Mouse (Mus musculus) ovary, postnatal 14 days (tissue): ENCODE results near the gene Wsb2.
"Not testable (repeated sequence)": the region's sequence is repeated elsewhere in the genome, so short reads cannot be mapped to it uniquely, and the experiment has no call there.

Source experiments
- DNase-seq: peaks from one replicate; pipeline ENCODE4 v3.0.0; 2022; ENCODE audit warnings: low spot score

Wsb2 gene

GRCm38 (mm10) chr5:117388296-117388751 is 31.2 kb downstream of the Wsb2 start:
- DNase-seq = peak; percentile 24

DNA sequence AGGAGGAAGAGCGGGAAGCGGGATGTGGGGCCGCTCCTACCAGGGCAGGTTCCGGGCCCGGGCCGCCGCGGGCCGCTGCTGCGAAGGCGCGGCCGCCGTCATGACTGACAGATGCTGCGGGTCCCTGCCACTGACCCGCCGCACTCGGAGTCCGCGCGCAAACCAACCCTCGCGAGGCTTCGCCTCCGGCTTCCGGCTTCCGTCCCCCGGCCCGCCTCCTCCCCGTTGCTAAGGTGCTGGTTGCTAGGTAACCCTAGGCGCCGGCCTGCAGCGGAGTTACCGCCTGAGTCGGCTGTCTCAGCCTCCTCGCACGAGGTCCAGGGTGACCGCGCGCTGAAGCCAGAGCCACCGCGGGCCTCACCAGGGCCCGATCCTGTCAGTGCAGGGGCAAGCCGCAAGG is 31.8 kb downstream of the Wsb2 start, which contains the start of gene Rfc5:
Gene Rfc5 (minus strand): TSS at position 171 of the 400 bp plus-strand sequence.
- peak; percentile 95 for DNase-seq

DNA sequence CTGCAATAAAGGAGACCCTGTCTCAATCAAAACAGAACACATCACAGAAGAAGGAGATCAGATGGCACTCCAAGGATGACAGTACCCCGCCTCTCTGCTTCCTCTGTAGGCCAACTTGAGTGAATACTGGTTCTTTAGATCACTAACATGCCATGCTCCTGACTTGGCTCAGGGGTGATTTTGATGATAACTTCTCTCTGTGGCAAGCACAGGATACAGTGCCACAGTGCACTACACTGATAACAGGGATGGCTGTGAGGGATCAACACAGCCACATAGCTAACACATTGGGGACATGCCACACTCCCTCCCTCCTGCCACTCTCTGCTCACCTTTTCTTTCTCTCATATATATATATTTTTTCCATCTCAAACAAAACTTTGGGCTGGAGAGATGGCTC is 33.8 kb downstream of the Wsb2 start:
- DNase-seq = no peak

DNA sequence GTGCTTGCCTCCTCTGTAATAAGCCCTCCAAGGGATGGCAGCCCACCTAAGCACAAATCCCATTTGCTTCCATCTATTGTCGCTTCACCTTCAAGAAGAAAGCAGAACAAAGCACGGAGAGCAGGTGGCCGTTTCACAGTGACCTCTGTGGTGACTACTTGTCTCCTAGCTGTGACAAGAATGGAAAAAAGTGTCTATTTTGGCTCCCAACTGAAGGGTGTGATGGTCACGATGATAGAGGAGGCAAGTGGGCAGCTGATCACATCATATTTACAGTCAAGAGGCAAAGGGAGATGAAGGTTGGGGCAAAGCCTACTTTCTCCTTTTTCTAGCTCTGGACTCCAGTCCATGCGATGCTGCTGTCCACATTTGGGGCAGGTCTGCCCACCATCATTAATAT is 38.7 kb downstream of the Wsb2 start:
- DNase-seq = no peak

DNA sequence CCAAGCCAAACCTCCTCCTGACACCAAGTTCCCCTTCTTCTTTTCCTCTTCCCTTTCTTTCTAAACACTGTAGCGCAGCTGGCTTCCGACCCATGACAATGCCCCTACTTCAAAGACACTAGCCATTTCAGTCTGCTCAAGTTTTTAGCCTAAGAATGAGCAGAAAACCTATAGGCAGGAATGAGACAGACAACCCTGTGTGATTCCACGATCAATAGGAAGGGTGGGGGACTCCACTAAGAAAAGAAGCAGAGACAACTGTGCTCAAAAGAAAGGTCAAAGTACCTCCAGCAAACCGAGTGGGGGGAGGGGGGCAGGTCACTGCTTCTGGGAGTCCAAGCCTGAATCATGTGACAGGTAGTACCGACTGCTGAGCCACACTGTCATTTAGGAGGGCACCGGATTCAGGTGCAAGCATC is 39.5 kb downstream of the Wsb2 start:
- no peak for DNase-seq

- DNase-seq = no peak
Observed at GRCm38 (mm10) chr5:117397371-117397770, 40.3 kb downstream of the Wsb2 start.

DNA sequence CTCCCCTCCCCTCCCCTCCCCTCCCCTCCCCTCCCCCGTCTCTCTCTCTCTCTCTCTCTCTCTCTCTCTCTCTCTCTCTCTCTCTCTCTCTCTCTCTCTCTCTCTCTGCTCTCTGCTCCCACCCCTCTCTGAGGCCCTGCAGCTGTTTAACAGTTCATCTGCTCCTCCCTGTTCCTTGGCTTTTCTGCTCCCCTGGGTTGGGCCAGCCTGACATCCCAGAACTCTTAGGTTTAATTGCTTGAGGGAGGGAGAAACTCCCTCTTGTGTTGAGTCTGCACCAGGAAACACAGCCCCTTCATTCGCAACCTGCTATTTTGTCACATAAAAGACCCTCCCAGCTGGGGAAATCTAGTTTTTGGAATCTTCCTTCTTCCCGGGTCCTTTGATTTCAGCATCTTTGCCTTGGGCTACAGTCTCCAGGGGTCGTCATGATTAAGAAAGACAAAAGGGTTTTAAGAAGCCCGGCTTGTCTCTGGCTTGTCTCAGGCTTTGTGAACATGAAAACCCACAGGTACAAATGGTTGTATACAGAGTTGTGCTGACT is 41.0 kb downstream of the Wsb2 start:
- no peak for DNase-seq

GRCm38 (mm10) chr5:117399281-117399680 is 42.2 kb downstream of the Wsb2 start:
- DNase-seq = no peak

GRCm38 (mm10) chr5:117403609-117404008 is 46.5 kb downstream of the Wsb2 start:
- no peak for DNase-seq

- DNase-seq = not testable (repeated sequence)
Observed at GRCm38 (mm10) chr5:117404671-117405070, 47.6 kb downstream of the Wsb2 start.

- no peak for DNase-seq
Observed at GRCm38 (mm10) chr5:117408216-117408615, 51.1 kb downstream of the Wsb2 start.

- no peak for DNase-seq
Observed at GRCm38 (mm10) chr5:117409369-117409768, 52.3 kb downstream of the Wsb2 start.

- peak; percentile 15 for DNase-seq
Observed at GRCm38 (mm10) chr5:117413507-117414501, 56.7 kb downstream of the Wsb2 start, which contains the start of gene Ksr2. Gene Ksr2 (plus strand): TSS chr5:117414000.

GRCm38 (mm10) chr5:117414611-117415010 is 57.5 kb downstream of the Wsb2 start:
- DNase-seq = no peak

- DNase-seq = no peak
Observed at GRCm38 (mm10) chr5:117415011-117415912, 58.2 kb downstream of the Wsb2 start.

DNA sequence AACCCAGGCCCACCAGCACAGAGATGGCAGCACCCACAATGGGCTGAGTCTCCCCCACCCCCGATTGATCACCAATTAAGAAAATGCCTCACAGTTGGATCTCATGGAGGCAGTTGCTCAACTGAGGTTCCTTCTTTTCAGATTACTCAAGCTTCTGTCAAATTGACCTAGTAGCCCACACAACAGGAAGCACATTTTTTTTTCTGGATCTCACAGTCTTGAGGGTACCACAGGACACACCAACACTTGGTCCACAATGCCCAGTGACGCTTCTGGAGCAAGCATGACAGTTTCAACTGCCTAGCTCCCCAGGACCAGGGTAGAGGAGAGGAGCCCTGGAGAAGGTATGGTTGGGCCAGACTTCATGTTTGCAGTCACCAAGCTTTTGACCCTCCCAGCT is 60.3 kb downstream of the Wsb2 start:
- DNase-seq = no peak
